Mouse (Mus musculus): ENCODE results near the gene Thrb.

- TF ChIP-seq MYOG (IDR thresholded peaks at IDR 0.05; ENCODE audit: control insufficient read depth in 1 of 3, insufficient read depth in 1 of 3, insufficient read length in 2 of 3, low read depth in 2 of 3) (no peak), POLR2A (IDR thresholded peaks at IDR 0.05; ENCODE audit: insufficient read length, low read depth) (no peak), E2F4 (IDR thresholded peaks at IDR 0.05; ENCODE audit: insufficient read depth) (no peak), SRF (IDR thresholded peaks at IDR 0.05; ENCODE audit: control insufficient read depth, insufficient read length, low read depth) (no peak), TCF12 (IDR thresholded peaks at IDR 0.05; ENCODE audit: insufficient read depth, poor library complexity, severe bottlenecking) (no peak)
These were observed 152.4 kb downstream of the Thrb start for GRCm38 (mm10) chr14:17812414-17812813.
